Mouse (Mus musculus) megakaryocyte-erythroid progenitor cell, adult 5-6 weeks (primary cell): ENCODE results near the gene Ccdc174. TPM values are rescaled to one million over a fixed set of nuclear protein-coding genes. Genes with fewer than 3 reads are reported as not detected.

Experiments
- ATAC-seq: replicated peaks from 2 replicates; pipeline ENCODE4 v1.8.0; 2016; ENCODE audit warnings: mild to moderate bottlenecking, inconsistent platforms; ENCODE audit not compliant: severe bottlenecking, poor library complexity, low FRiP score, low TSS enrichment
- total RNA-seq, 2 experiments: library from RNA; stranded (forward) in 1 of 2; stranded (reverse) in 1 of 2; fragments of 200-1000, 215-1000 nt in 1 of 2; fragments of >200 nt in 1 of 2; fragmentation: Nextera tagmentation in 1 of 2; gene quantifications; 2 replicates each; pipeline ENCODE4 v1.2.3; 2014 to 2017

Gene Ccdc174
- total RNA-seq, 2 experiments from 2014 or later, result 23.6 to 69.8 TPM

GRCm38 (mm10) chr6:91914011-91914410 lies 36.2 kb downstream of the Ccdc174 start:
- ATAC-seq, result no peak

- no peak for ATAC-seq
These were observed 39.4 kb downstream of the Ccdc174 start for GRCm38 (mm10) chr6:91917286-91917685.

GRCm38 (mm10) chr6:91917716-91918115 lies 39.9 kb downstream of the Ccdc174 start:
- ATAC-seq, result no peak

GRCm38 (mm10) chr6:91931231-91931630 lies 53.4 kb downstream of the Ccdc174 start:
- ATAC-seq, result no peak

GRCm38 (mm10) chr6:91938491-91938890 lies 60.6 kb downstream of the Ccdc174 start:
- no peak for ATAC-seq

- ATAC-seq, result no peak
These were observed 70.6 kb downstream of the Ccdc174 start for GRCm38 (mm10) chr6:91948426-91948825.

Other genes with a start within 250 kb of the Ccdc174 start
- 34.0 and 48.8 TPM in 2 replicates for gene Slc6a6, start 194.0 kb upstream of the Ccdc174 start, total RNA-seq (2014; fragmentation: Nextera tagmentation)
- gene Slc6a6, start 194.0 kb upstream of the Ccdc174 start, total RNA-seq (2017), result 19.8 and 21.3 TPM in 2 replicates
- not detected in 2 replicates for gene Grip2, start 50.8 kb upstream of the Ccdc174 start, total RNA-seq (2014; fragmentation: Nextera tagmentation)
- gene Grip2, start 50.8 kb upstream of the Ccdc174 start, total RNA-seq (2017), result 0.08 TPM in 1 of 2 replicates, not detected in the other
- 0.25 and 2.5 TPM in 2 replicates for gene 4930590J08Rik, start 24.8 kb downstream of the Ccdc174 start, total RNA-seq (2014; fragmentation: Nextera tagmentation)
- gene 4930590J08Rik, start 24.8 kb downstream of the Ccdc174 start, total RNA-seq (2017), result 2.7 TPM in 1 of 2 replicates, not detected in the other
- gene Fgd5, start 100.8 kb downstream of the Ccdc174 start, total RNA-seq (2014; fragmentation: Nextera tagmentation), result not detected in 2 replicates
- gene Fgd5, start 100.8 kb downstream of the Ccdc174 start, total RNA-seq (2017), result 0.34 TPM in 1 of 2 replicates, not detected in the other
- 38.0 and 52.8 TPM in 2 replicates for gene Nr2c2, start 213.3 kb downstream of the Ccdc174 start, total RNA-seq (2014; fragmentation: Nextera tagmentation)
- gene Nr2c2, start 213.3 kb downstream of the Ccdc174 start, total RNA-seq (2017), result 36.6 and 47.4 TPM in 2 replicates